Mouse (Mus musculus) Muller cell, postnatal 12 days (primary cell): ENCODE results near the gene Stpg4.

ENCODE experiments used
- DNase-seq: peaks from one replicate; pipeline ENCODE4 v3.0.0-alpha.2; 2015; ENCODE audit errors: inconsistent ontology term

Stpg4 gene

GRCm38 (mm10) chr17:87427511-87427910 lies at the start of gene Stpg4:
TSS of gene Stpg4 (minus strand) at chr17:87427741.
- DNase-seq = no peak

GRCm38 (mm10) chr17:87475356-87475755 lies 47.8 kb upstream of the Stpg4 start:
- DNase-seq = no peak

- no peak for DNase-seq
Measured at GRCm38 (mm10) chr17:87474501-87474795, 46.9 kb upstream of the Stpg4 start.

GRCm38 (mm10) chr17:87473736-87474500 lies 46.4 kb upstream of the Stpg4 start:
- peak; percentile 58 for DNase-seq

- no peak for DNase-seq
Measured at GRCm38 (mm10) chr17:87473441-87473735, 45.8 kb upstream of the Stpg4 start.

GRCm38 (mm10) chr17:87472879-87473278 lies 45.3 kb upstream of the Stpg4 start:
- no peak for DNase-seq

GRCm38 (mm10) chr17:87471661-87472060 lies 44.1 kb upstream of the Stpg4 start:
- no peak for DNase-seq

- DNase-seq = no peak
Measured at GRCm38 (mm10) chr17:87470797-87471196, 43.3 kb upstream of the Stpg4 start.

- DNase-seq = no peak
Measured at GRCm38 (mm10) chr17:87470282-87470681, 42.7 kb upstream of the Stpg4 start.

GRCm38 (mm10) chr17:87469428-87469827 lies 41.9 kb upstream of the Stpg4 start:
- no peak for DNase-seq

GRCm38 (mm10) chr17:87468616-87469015 lies 41.1 kb upstream of the Stpg4 start:
- no peak for DNase-seq

- no peak for DNase-seq
Measured at GRCm38 (mm10) chr17:87461499-87461896, 34.0 kb upstream of the Stpg4 start.

- DNase-seq = peak; percentile 40
Measured at GRCm38 (mm10) chr17:87460669-87461498, 33.3 kb upstream of the Stpg4 start.

GRCm38 (mm10) chr17:87459750-87460668 lies 32.5 kb upstream of the Stpg4 start:
- DNase-seq = peak; percentile 69

- peak; percentile 94 for DNase-seq
Measured at GRCm38 (mm10) chr17:87458911-87459749, 31.6 kb upstream of the Stpg4 start.

- DNase-seq = peak; percentile 32
Measured at GRCm38 (mm10) chr17:87457961-87458360, 30.4 kb upstream of the Stpg4 start.

GRCm38 (mm10) chr17:87454121-87454520 lies 26.6 kb upstream of the Stpg4 start:
- DNase-seq = no peak

GRCm38 (mm10) chr17:87453336-87453735 lies 25.8 kb upstream of the Stpg4 start:
- DNase-seq = no peak

- no peak for DNase-seq
Measured at GRCm38 (mm10) chr17:87448881-87449280, 21.3 kb upstream of the Stpg4 start.

GRCm38 (mm10) chr17:87448339-87448738 lies 20.8 kb upstream of the Stpg4 start:
- DNase-seq = no peak

- no peak for DNase-seq
Measured at GRCm38 (mm10) chr17:87447612-87448200, 20.2 kb upstream of the Stpg4 start.
